Mouse (Mus musculus): ENCODE data around the gene Cerk. TPM values are rescaled to one million over a fixed set of nuclear protein-coding genes. Genes with fewer than 3 reads are reported as not detected.
"Not testable (repeated sequence)": the region's sequence is repeated elsewhere in the genome, so short reads cannot be mapped to it uniquely, and the experiment has no call there.

The Cerk gene
- total RNA-seq, 2 experiments from 2014 or later: 44.8 to 46.3 TPM

- DNase-seq: no peak
Measured at GRCm38 (mm10) chr15:86112707-86113341, 73.1 kb downstream of the Cerk start.

- no peak for DNase-seq
Measured at GRCm38 (mm10) chr15:86110361-86111103, 75.4 kb downstream of the Cerk start.

- no peak for DNase-seq
Measured at GRCm38 (mm10) chr15:86109650-86110211, 76.2 kb downstream of the Cerk start.

GRCm38 (mm10) chr15:86109245-86109644, 76.7 kb downstream of the Cerk start:
- DNase-seq: no peak

GRCm38 (mm10) chr15:86107831-86108471, 78.0 kb downstream of the Cerk start:
- DNase-seq: no peak

- DNase-seq: no peak
Measured at GRCm38 (mm10) chr15:86105751-86106150, 80.2 kb downstream of the Cerk start.

- no peak for DNase-seq
Measured at GRCm38 (mm10) chr15:86105345-86105697, 80.6 kb downstream of the Cerk start.

- no peak for DNase-seq
Measured at GRCm38 (mm10) chr15:86104401-86105344, 81.3 kb downstream of the Cerk start.

GRCm38 (mm10) chr15:86102308-86102707, 83.6 kb downstream of the Cerk start:
- peak; percentile 54 to 56 for DNase-seq

- DNase-seq: no peak
Measured at GRCm38 (mm10) chr15:86101585-86101984, 84.4 kb downstream of the Cerk start.

GRCm38 (mm10) chr15:86097871-86098270, 88.1 kb downstream of the Cerk start:
- no peak for DNase-seq

- DNase-seq: not testable (repeated sequence)
Measured at GRCm38 (mm10) chr15:86096604-86097020, 89.3 kb downstream of the Cerk start.

- no peak for DNase-seq
Measured at GRCm38 (mm10) chr15:86095722-86096603, 90.0 kb downstream of the Cerk start.

- no peak for DNase-seq
Measured at GRCm38 (mm10) chr15:86094324-86095121, 91.4 kb downstream of the Cerk start.

GRCm38 (mm10) chr15:86093236-86093635, 92.7 kb downstream of the Cerk start:
- DNase-seq: no peak

- no peak for DNase-seq
Measured at GRCm38 (mm10) chr15:86091998-86092670, 93.8 kb downstream of the Cerk start.

- DNase-seq: no peak
Measured at GRCm38 (mm10) chr15:86091201-86091997, 94.5 kb downstream of the Cerk start.

GRCm38 (mm10) chr15:86090578-86090977, 95.4 kb downstream of the Cerk start:
- no peak for DNase-seq
